Mouse (Mus musculus) heart, embryonic 12.5 days (tissue): ENCODE measurements around the gene Ddias. TPM values are rescaled to one million over a fixed set of nuclear protein-coding genes. Genes with fewer than 3 reads are reported as not detected.

Experiments used
- ATAC-seq: fragments of 200-750 bp; cut with Nextera tagmentation; 2 replicates; pipeline ENCODE4 v1.8.0; 2017; ENCODE audit warnings: moderate TSS enrichment, moderate library complexity; ENCODE audit not compliant: insufficient number of reproducible peaks, low FRiP score
- H3K27ac ChIP-seq: fragments of 300-500 bp; sonication (generic); 2 replicates; pipeline ENCODE4 v1.5.1; 2016; ENCODE audit warnings: mild to moderate bottlenecking, moderate library complexity; ENCODE audit not compliant: poor library complexity, severe bottlenecking
- H3K27me3 ChIP-seq: fragments of 300-500 bp; sonication (generic); replicated peaks from 2 replicates; pipeline ENCODE4 v1.6.1; 2016; ENCODE audit warnings: mild to moderate bottlenecking, moderate library complexity
- H3K36me3 ChIP-seq: fragments of 300-500 bp; sonication (generic); 2 replicates; pipeline ENCODE4 v1.6.1; 2016; ENCODE audit warnings: mild to moderate bottlenecking, moderate library complexity
- H3K4me1 ChIP-seq: fragments of 300-500 bp; sonication (generic); replicated peaks from 2 replicates; pipeline ENCODE4 v1.6.1; 2016; ENCODE audit warnings: mild to moderate bottlenecking
- H3K4me2 ChIP-seq: fragments of 300-500 bp; sonication (generic); 2 replicates; pipeline ENCODE4 v1.6.1; 2016; ENCODE audit warnings: mild to moderate bottlenecking, moderate library complexity
- H3K4me3 ChIP-seq: fragments of 300-500 bp; sonication (generic); 2 replicates; pipeline ENCODE4 v1.5.1; 2016; ENCODE audit warnings: mild to moderate bottlenecking
- H3K9ac ChIP-seq: fragments of 300-500 bp; sonication (generic); 2 replicates; pipeline ENCODE4 v1.6.1; 2016; ENCODE audit warnings: mild to moderate bottlenecking, moderate library complexity
- H3K9me3 ChIP-seq: fragments of 300-500 bp; sonication (generic); replicated peaks from 2 replicates; pipeline ENCODE4 v1.6.1; 2016; ENCODE audit warnings: mild to moderate bottlenecking, moderate library complexity
- WGBS: fragments of 180-500 bp; shearing (Covaris S2); methylation state at CpG from one replicate; pipeline ENCODE4 v1.1.7; 2016; 5-methylcytosine and 5-hydroxymethylcytosine counted together
- polyA plus RNA-seq: library from polyadenylated mRNA; unstranded; fragments of >200 nt; fragmentation: Nextera tagmentation; extraction: Ambion mirVana; gene quantifications from 2 replicates; pipeline ENCODE4 v1.2.1, GENCODE M21; 2016

Gene Ddias
- polyA plus RNA-seq, 1 experiment from 2014 or later = 11.6 TPM

GRCm38 (mm10) chr7:92820410-92820809, 53.6 kb downstream of the Ddias start:
- 79% methylated on average over 1 of the region's 1 CpGs for WGBS
- no peaks in the 10 kb centered on the region for H3K36me3 ChIP-seq
- H3K4me2 ChIP-seq = no peak overlapping the region
- no peak overlapping the region for H3K9ac ChIP-seq
- H3K27me3 ChIP-seq = no peaks in the 10 kb centered on the region
- H3K9me3 ChIP-seq = no peaks in the 10 kb centered on the region
- no peak for ATAC-seq
- H3K4me3 ChIP-seq = no peak overlapping the region
- H3K4me1 ChIP-seq = no peaks in the 10 kb centered on the region; the same call in 1 of the 2 replicates
- no peak overlapping the region for H3K27ac ChIP-seq

DNA sequence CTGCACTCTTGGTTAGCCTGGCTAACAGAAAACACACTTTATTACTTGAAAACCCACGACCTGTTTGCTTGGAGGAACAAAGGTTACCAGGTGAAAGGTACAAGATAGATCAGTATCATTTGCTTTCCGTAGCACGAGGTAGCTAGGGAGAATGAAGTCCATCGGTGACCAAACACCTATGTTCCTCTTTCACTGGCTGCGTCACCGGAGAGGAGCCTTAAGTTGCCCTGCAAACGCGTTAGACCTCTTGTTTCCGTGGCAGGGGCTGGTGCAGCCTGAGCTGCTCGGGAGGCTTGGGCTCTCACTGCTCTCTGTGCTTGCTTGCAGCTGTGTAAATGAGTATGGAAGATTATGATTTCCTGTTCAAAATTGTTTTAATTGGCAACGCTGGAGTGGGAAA, 54.4 kb downstream of the Ddias start:
- Histone ChIP-seq H3K4me3 (no peak overlapping the region), H3K4me1 (no peaks in the 10 kb centered on the region; the same call in 1 of the 2 replicates), H3K27me3 (no peaks in the 10 kb centered on the region), H3K9ac (no peak overlapping the region), H3K9me3 (no peaks in the 10 kb centered on the region), H3K4me2 (no peak overlapping the region), H3K36me3 (no peaks in the 10 kb centered on the region), H3K27ac (no peak overlapping the region)
- ATAC-seq = no peak
- 78% methylated on average over 11 of the region's 11 CpGs for WGBS

DNA sequence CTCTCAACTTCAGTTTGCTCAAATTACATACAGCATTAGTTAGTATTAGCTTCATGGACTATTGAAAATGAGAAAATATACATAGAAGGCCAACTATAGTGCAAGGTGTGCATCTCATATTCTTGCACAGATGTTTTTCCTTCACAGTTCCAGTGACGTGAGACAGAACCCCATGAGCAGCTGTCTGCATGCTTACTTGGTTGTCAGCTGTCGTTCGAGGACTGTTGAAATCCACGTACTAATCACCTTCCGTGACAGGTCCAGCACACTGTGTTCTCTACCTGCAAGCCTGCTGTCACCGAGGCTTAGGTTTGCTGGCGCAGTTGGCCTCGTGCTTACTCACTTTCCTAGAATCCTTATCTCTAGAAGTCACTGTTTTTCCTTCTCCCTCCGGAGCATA, 56.2 kb downstream of the Ddias start:
- H3K36me3 ChIP-seq = no peaks in the 10 kb centered on the region
- H3K27me3 ChIP-seq = no peaks in the 10 kb centered on the region
- no peaks in the 10 kb centered on the region for H3K9me3 ChIP-seq
- no peak for ATAC-seq
- H3K4me1 ChIP-seq = no peaks in the 10 kb centered on the region; the same call in 1 of the 2 replicates
- H3K9ac ChIP-seq = no peak overlapping the region
- H3K4me3 ChIP-seq = no peak overlapping the region
- H3K27ac ChIP-seq = no peak overlapping the region
- no peak overlapping the region for H3K4me2 ChIP-seq
- 38% methylated on average over 9 of the region's 9 CpGs for WGBS

DNA sequence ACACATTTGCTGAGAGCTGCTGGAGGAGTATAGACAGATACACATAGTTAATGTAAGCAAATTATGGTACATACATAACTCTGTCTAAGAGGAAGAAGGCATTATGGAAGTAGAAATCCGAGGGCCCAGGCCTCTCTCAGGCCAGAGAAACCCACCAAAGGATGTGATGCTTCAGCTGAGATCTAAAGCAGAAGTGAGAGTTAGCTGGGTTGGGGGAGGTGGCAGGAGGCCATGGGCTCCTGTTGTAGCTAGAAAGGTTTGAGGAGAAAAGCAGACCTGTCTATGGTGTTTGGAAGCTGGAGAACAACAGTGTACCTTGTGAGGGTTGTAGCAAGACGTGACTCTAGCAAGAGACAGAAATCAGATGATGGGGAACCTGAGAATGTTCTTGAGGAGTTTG, 56.8 kb downstream of the Ddias start:
- no peak for ATAC-seq
- H3K27me3 ChIP-seq = no peaks in the 10 kb centered on the region
- no peaks in the 10 kb centered on the region for H3K9me3 ChIP-seq
- H3K27ac ChIP-seq = no peak overlapping the region
- WGBS = 70% methylated on average over 2 of the region's 2 CpGs
- no peak overlapping the region for H3K4me3 ChIP-seq
- no peaks in the 10 kb centered on the region for H3K36me3 ChIP-seq
- H3K4me1 ChIP-seq = no peaks in the 10 kb centered on the region; the same call in 1 of the 2 replicates
- H3K4me2 ChIP-seq = no peak overlapping the region
- no peak overlapping the region for H3K9ac ChIP-seq

- Histone ChIP-seq H3K27ac (no peak overlapping the region), H3K4me3 (no peak overlapping the region), H3K36me3 (no peaks in the 10 kb centered on the region), H3K4me1 (no peaks in the 10 kb centered on the region; the same call in 1 of the 2 replicates), H3K27me3 (no peaks in the 10 kb centered on the region), H3K4me2 (no peak overlapping the region), H3K9ac (no peak overlapping the region), H3K9me3 (no peaks in the 10 kb centered on the region)
- 76% methylated on average over 7 of the region's 7 CpGs for WGBS
- no peak for ATAC-seq
Measured at GRCm38 (mm10) chr7:92811667-92812279, 62.3 kb downstream of the Ddias start.

Other genes starting within 250 kb of the Ddias start
- gene Ankrd42, start 237.1 kb downstream of the Ddias start, polyA plus RNA-seq = 5.1 and 5.4 TPM in 2 replicates
- gene Pcf11, start 204.3 kb downstream of the Ddias start, polyA plus RNA-seq = 19.9 and 21.1 TPM in 2 replicates
- gene Rab30, start 132.6 kb downstream of the Ddias start, polyA plus RNA-seq = 6.6 and 9.4 TPM in 2 replicates
- gene Prcp, start 223 bp upstream of the Ddias start, polyA plus RNA-seq = 19.3 and 19.6 TPM in 2 replicates
- 2.3 and 2.5 TPM in 2 replicates for gene Fam181b, start 205.6 kb upstream of the Ddias start, polyA plus RNA-seq